Mouse (Mus musculus): ENCODE data around the gene Lrfn1.
"Not testable (repeated sequence)": the region's sequence is repeated elsewhere in the genome, so short reads cannot be mapped to it uniquely, and the experiment has no call there.

Lrfn1 gene

GRCm38 (mm10) chr7:28510405-28510974, 58.7 kb downstream of the Lrfn1 start, which contains the start of gene Ifnl2:
Ifnl2 (minus strand) TSS chr7:28510455.
- in situ Hi-C loops (cut with MboI), result not testable (repeated sequence)

DNA sequence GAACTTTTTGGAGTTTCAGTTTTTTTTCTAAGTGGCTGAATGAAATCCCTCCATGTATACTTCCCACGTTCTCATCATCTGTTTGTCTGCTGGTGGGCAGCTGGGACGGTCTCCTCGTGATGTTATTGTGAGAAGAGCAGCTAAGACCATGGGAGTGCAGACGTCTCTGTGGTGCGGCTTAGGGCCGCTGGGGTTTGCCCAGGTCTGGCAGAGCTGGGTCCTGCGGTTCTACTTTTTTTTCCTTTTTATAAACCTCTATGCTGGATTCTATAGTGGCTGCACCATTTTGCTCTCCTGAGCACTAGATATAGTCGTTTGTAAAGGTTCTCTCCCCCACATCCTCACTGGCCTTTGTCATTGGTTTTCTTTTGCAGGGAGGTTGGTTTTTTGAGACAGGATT, 59.7 kb downstream of the Lrfn1 start:
- in situ Hi-C loops (cut with MboI), result no loop called here
